Mouse (Mus musculus) intestine, embryonic 15.5 days (tissue): ENCODE measurements around the gene Tchhl1. TPM values are rescaled to one million over a fixed set of nuclear protein-coding genes. Genes with fewer than 3 reads are reported as not detected.
"Not testable (repeated sequence)": the region's sequence is repeated elsewhere in the genome, so short reads cannot be mapped to it uniquely, and the experiment has no call there.

Experiments used
- ATAC-seq: fragments of 200-750 bp; cut with Nextera tagmentation; 2 replicates; pipeline ENCODE4 v1.8.0; 2017; ENCODE audit warnings: moderate TSS enrichment, moderate library complexity
- H3K27ac ChIP-seq: fragments of 300-500 bp; sonication (generic); 2 replicates; pipeline ENCODE4 v1.5.1; 2015; ENCODE audit warnings: mild to moderate bottlenecking, inconsistent platforms
- H3K27me3 ChIP-seq: fragments of 300-500 bp; sonication (generic); replicated peaks from 2 replicates; pipeline ENCODE4 v1.6.1; 2015; ENCODE audit warnings: inconsistent platforms
- H3K36me3 ChIP-seq: fragments of 300-500 bp; sonication (generic); 2 replicates; pipeline ENCODE4 v1.6.1; 2015; ENCODE audit warnings: inconsistent platforms
- H3K4me1 ChIP-seq: fragments of 300-500 bp; sonication (generic); replicated peaks from 2 replicates; pipeline ENCODE4 v1.6.1; 2015; ENCODE audit warnings: inconsistent platforms
- H3K4me2 ChIP-seq: fragments of 300-500 bp; sonication (generic); replicated peaks from 2 replicates; pipeline ENCODE4 v1.6.1; 2015; ENCODE audit warnings: mild to moderate bottlenecking, inconsistent platforms
- H3K4me3 ChIP-seq: fragments of 300-500 bp; sonication (generic); replicated peaks from 2 replicates; pipeline ENCODE4 v1.5.1; 2015; ENCODE audit warnings: inconsistent platforms
- H3K9ac ChIP-seq: fragments of 300-500 bp; sonication (generic); 2 replicates; pipeline ENCODE4 v1.6.1; 2015; ENCODE audit warnings: inconsistent platforms
- H3K9me3 ChIP-seq: fragments of 300-500 bp; sonication (generic); 2 replicates; pipeline ENCODE4 v1.6.1; 2016; ENCODE audit warnings: inconsistent platforms
- WGBS: fragments of 180-500 bp; shearing (Covaris S2); methylation state at CpG from one replicate; pipeline ENCODE4 v1.1.7; 2015; 5-methylcytosine and 5-hydroxymethylcytosine counted together
- polyA plus RNA-seq: library from polyadenylated mRNA; unstranded; fragments of >200 nt; fragmentation: Nextera tagmentation; extraction: Ambion mirVana; gene quantifications from 2 replicates; pipeline ENCODE4 v1.2.1, GENCODE M21; 2015

Gene Tchhl1
- polyA plus RNA-seq, 1 experiment from 2014 or later = not detected

DNA sequence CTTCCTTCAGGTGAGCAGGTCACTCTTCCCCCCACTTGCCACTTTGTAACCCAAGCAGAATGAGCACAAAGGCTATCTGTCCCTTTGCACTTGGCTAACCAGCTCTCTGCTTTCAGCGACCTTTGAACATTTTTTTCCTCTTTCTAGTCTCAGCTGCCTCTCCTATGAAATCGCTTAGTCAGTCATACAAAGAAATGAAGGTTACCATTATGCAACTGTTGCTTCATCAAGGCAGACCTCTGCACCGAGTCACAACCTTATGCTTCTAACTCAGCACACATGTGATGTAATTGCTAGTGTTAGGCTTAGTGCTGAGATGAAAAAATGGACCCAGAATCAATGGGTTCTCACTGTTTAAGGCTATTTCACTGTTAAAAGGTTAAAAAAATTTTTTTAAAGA is 1.1 kb downstream of the Tchhl1 start:
- ATAC-seq = peak; percentile 88
- no peak overlapping the region for H3K9ac ChIP-seq
- no peaks in the 10 kb centered on the region for H3K36me3 ChIP-seq
- no peak overlapping the region for H3K27ac ChIP-seq
- H3K27me3 ChIP-seq = no peaks in the 10 kb centered on the region
- no peaks in the 10 kb centered on the region for H3K4me1 ChIP-seq
- WGBS = 70% methylated on average over 3 of the region's 3 CpGs
- H3K4me3 ChIP-seq = no peak overlapping the region
- H3K9me3 ChIP-seq = no peaks in the 10 kb centered on the region
- H3K4me2 ChIP-seq = no peak overlapping the region

DNA sequence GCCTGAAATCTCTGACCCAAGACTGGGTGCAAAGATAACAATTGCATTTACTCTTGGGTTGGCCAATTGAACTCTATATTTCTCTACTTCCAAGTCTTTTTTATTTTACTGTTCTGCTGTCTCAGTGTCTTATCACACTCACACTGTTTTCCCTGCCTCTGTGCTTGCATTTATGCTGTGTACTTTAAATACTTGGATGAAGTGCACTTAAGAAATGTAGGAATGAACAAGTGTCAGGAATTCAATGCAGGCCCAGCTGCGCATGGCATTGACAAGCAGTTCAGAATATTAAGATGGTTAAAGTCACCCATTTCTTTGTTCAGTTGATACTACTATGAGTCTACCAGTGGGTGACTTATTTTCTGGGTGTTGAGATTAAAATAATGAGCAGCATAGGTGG is 11.5 kb downstream of the Tchhl1 start:
- Histone ChIP-seq H3K27ac (no peak overlapping the region), H3K4me2 (no peak overlapping the region), H3K4me3 (no peak overlapping the region), H3K36me3 (no peaks in the 10 kb centered on the region), H3K4me1 (no peaks in the 10 kb centered on the region), H3K9me3 (no peaks in the 10 kb centered on the region), H3K27me3 (no peaks in the 10 kb centered on the region), H3K9ac (no peak overlapping the region)
- 93% methylated on average over 1 of the region's 1 CpGs for WGBS
- ATAC-seq = no peak

DNA sequence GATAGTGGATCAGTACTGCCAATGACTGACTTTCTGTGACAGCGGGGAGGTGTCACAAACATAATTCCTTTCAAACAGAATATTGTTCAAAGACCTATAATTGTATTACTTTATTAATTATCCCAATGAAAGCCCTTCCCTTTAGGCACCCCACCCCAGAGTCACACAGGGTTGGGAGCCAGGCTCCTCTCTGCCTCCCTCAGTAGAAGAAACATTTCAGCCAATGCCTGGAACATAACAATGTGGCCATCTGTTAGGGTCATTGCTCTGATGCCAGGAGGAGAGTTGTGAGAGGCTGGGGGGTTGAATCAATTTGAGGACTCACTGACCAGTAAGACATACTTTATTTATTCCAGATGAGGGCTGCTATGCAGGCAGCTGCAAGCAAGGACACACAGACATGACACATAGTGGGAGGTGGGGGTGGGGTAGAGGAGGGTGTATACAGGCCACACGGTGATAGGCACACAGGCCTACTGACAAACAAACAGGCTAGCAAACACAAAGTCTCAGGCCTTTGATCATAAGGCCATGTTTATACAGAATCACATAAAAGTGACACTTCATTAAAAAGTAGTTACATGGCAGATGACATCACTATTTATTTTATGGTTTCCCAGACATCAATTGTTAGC is 13.5 kb downstream of the Tchhl1 start:
- H3K4me3 ChIP-seq = no peak overlapping the region
- ATAC-seq = no peak
- whole genome bisulfite sequencing = 59% methylated on average over 2 of the region's 2 CpGs

DNA sequence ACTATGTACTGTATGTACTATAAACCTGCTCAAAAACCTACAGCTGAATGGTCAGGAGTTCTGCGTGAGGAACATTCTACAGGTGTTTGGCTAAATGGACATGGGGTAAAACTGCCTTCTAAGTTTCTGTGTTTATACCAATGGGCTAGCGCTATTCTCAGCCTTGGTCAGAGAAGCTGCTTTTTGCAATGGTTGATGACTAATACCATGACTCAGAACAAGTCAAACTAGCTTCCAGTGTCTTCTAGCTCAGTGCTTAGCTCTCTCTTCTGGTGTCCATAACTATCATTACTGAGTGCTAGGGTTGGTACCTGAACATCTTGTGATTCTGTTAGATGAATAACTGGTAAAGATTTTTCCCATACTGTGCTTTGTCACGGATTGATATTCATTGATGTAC is 17.1 kb downstream of the Tchhl1 start:
- no peaks in the 10 kb centered on the region for H3K36me3 ChIP-seq
- no peaks in the 10 kb centered on the region for H3K9me3 ChIP-seq
- H3K27ac ChIP-seq = no peak overlapping the region
- H3K27me3 ChIP-seq = no peaks in the 10 kb centered on the region
- H3K4me2 ChIP-seq = no peak overlapping the region
- H3K4me1 ChIP-seq = no peaks in the 10 kb centered on the region
- 87% methylated on average over 3 of the region's 3 CpGs for WGBS
- no peak for ATAC-seq
- no peak overlapping the region for H3K4me3 ChIP-seq
- no peak overlapping the region for H3K9ac ChIP-seq

More for the DNA sequence above, 13.5 kb downstream of the Tchhl1 start:
- H3K9ac ChIP-seq = no peak overlapping the region
- H3K27me3 ChIP-seq = no peaks in the 10 kb centered on the region
- H3K36me3 ChIP-seq = no peaks in the 10 kb centered on the region
- H3K9me3 ChIP-seq = no peaks in the 10 kb centered on the region
- no peak overlapping the region for H3K27ac ChIP-seq
- no peaks in the 10 kb centered on the region for H3K4me1 ChIP-seq
- H3K4me2 ChIP-seq = no peak overlapping the region

DNA sequence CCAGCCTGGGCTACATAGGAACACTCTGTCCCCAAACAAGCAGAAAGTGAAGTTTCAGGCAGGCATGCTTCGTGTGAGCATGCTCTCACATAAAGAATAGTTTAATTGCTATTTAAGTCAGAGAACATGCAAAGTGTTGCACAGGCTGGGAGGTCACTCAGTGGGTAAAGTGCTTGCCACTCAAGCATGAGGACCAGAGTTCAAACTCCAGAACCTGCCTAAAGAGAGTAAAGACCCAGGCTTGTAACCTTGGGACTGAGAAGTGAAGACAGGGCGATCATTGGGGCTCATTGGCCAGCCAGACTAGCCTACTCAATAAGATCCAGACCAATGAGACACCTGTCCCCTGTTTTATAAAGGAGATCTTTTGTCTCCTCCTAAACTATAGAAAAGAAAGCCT is 20.0 kb downstream of the Tchhl1 start:
- Histone ChIP-seq H3K9me3 (no peaks in the 10 kb centered on the region), H3K4me1 (no peaks in the 10 kb centered on the region), H3K27ac (no peak overlapping the region), H3K27me3 (no peaks in the 10 kb centered on the region), H3K4me2 (no peak overlapping the region), H3K36me3 (no peaks in the 10 kb centered on the region), H3K4me3 (no peak overlapping the region), H3K9ac (no peak overlapping the region)
- no peak for ATAC-seq
- 87% methylated on average over 2 of the region's 2 CpGs for WGBS

DNA sequence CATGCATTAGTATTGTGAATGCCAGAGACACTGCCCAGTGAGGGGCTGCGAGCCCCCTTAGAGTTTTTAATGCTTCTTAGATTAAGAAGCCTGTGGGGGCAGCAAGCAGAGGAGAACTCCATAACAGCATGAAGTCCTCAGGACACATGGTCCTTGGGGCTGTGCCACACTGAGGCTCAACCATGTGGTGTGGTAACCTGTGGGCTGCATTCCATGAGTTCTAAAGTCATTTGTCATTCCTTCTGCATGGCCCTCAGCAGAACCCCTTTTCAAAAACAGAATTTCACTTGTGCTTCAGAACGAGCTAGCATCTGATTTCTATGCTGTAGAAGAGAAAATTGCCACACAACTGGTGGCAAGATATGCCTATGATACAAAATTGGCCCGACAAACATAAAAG is 23.6 kb downstream of the Tchhl1 start:
- 85% methylated on average over 3 of the region's 3 CpGs for WGBS
- Histone ChIP-seq H3K27ac (no peak overlapping the region), H3K4me1 (no peaks in the 10 kb centered on the region), H3K9me3 (no peaks in the 10 kb centered on the region), H3K27me3 (no peaks in the 10 kb centered on the region), H3K4me3 (no peak overlapping the region), H3K9ac (no peak overlapping the region), H3K4me2 (no peak overlapping the region), H3K36me3 (no peaks in the 10 kb centered on the region)
- ATAC-seq = no peak

DNA sequence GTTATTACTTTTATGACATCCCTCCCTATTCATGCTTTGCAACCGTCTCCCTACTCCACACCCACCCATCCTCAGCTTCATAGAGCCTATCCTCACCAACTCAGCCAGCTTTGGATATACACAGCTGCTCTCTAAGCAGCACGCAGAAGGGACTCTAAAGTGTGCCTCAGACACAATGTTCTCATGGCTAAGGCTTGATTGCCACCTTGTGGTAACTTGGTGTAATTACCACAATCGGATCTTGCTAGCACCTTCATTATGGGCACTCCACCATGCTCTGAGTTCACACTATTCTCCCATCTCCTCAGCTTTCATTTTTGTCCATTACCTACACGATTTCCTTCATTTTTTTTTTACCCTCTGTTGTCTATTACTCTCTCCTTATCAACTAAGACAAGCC is 25.4 kb downstream of the Tchhl1 start:
- H3K4me2 ChIP-seq = no peak overlapping the region
- no peak overlapping the region for H3K9ac ChIP-seq
- H3K9me3 ChIP-seq = no peaks in the 10 kb centered on the region
- no peak overlapping the region for H3K27ac ChIP-seq
- H3K4me1 ChIP-seq = no peaks in the 10 kb centered on the region
- H3K27me3 ChIP-seq = no peaks in the 10 kb centered on the region
- 3% methylated on average over 4 of the region's 4 CpGs for WGBS
- no peak overlapping the region for H3K4me3 ChIP-seq
- no peaks in the 10 kb centered on the region for H3K36me3 ChIP-seq
- peak; percentile 78 for ATAC-seq

DNA sequence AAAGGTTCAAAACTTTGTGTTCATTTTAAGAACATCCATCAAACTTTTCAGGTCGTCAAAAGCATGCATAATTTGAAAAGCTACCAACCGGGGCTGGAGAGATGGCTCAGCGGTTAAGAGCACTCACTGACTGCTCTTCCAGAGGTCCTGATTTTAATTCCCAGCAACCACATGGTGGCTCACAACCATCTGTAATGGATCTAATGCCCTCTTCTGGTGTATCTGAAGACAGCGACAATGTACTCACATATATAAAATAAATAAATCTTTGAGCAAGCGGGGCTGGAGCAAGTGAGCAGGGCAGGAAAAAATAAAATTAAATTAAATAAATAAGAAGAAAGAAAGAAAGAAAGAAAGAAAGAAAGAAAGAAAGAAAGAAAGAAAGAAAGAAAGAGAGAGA is 26.2 kb downstream of the Tchhl1 start:
- not testable (repeated sequence) for H3K36me3 ChIP-seq, H3K9ac ChIP-seq

DNA sequence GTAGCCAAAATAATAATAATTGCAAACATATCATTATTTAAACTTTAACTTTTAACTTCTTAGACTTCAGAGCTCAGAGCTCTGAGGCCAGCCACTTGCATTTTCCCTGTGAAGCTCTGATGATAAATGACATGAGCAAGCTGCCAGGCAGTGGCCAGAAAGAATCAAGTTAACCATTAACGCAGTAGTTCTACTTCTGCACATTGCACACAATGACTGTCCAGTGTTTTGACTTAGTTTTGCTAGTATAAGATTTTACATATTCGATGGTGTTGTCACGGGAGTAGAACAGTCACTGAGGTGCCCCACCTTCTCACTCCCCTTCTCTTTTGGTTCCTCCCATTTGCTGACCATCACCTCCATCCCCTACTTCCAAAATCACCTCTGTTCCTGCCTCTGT is 28.6 kb downstream of the Tchhl1 start:
- Histone ChIP-seq H3K4me2 (no peak overlapping the region), H3K9me3 (no peaks in the 10 kb centered on the region), H3K36me3 (no peaks in the 10 kb centered on the region), H3K4me3 (no peak overlapping the region), H3K4me1 (no peaks in the 10 kb centered on the region), H3K27me3 (no peaks in the 10 kb centered on the region), H3K9ac (no peak overlapping the region), H3K27ac (no peak overlapping the region)
- WGBS = 42% methylated on average over 3 of the region's 3 CpGs
- peak; percentile 82 for ATAC-seq

More for the DNA sequence above, 26.2 kb downstream of the Tchhl1 start:
- H3K27ac ChIP-seq, ATAC-seq, H3K27me3 ChIP-seq, H3K4me2 ChIP-seq, H3K4me3 ChIP-seq, H3K4me1 ChIP-seq, H3K9me3 ChIP-seq: not testable (repeated sequence)
- 32% methylated on average over 5 of the region's 5 CpGs for WGBS

DNA sequence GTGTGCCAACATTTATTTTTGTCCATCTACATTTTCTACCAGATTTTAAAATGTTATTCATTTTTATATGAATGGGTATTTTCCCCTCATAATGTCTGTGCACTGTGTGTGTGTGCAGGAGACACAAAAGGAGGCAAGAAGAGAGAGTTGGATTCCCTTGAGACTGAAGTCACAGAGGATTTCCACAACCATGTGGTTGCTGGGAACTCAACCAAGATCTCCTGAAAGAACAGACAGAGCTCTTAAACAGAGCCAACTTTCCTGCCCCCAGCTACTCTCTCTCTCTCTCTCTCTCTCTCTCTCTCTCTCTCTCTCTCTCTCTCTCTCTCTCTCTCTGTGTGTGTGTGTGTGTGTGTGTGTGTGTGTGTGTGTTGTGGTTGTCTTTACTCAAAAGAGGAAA is 30.6 kb downstream of the Tchhl1 start:
- no peak overlapping the region for H3K9ac ChIP-seq
- no peak overlapping the region for H3K27ac ChIP-seq
- H3K27me3 ChIP-seq = no peaks in the 10 kb centered on the region
- H3K9me3 ChIP-seq = no peaks in the 10 kb centered on the region
- no peak overlapping the region for H3K4me3 ChIP-seq
- no peak overlapping the region for H3K4me2 ChIP-seq
- no peaks in the 10 kb centered on the region for H3K36me3 ChIP-seq
- no peaks in the 10 kb centered on the region for H3K4me1 ChIP-seq
- ATAC-seq = no peak

DNA sequence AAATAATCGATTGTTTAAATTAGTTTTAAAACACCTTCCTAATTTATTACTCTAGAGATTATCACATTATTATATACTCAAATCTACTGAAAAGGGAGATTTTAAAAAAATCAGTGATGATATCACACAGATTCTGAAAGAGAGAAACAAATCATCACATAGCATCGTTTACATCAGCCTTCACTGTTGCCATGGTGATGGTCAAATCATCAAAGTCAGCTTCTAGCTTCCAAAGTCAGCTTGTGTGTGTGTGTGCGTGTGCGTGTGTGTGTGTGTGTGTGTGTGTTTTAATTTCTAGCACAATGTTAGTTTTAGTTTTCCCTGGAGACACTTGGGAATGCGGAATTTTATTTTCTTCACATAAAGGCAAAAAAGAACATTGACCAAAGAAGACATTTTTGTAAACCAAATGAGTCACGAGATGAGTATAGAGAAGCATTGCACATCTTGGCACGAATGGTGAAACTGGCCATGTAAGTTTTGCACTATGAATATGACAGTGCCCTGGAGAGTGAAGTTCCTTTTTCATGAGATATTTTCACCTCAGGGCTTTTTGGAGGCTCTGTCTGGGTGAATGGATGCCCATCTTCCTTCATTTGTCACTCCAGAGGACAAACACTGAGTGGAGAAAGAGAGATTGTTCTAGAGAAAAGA is 36.1 kb downstream of the Tchhl1 start:
- no peak for ATAC-seq
- H3K9me3 ChIP-seq = no peaks in the 10 kb centered on the region
- H3K27me3 ChIP-seq = no peaks in the 10 kb centered on the region
- H3K9ac ChIP-seq = no peak overlapping the region
- no peak overlapping the region for H3K27ac ChIP-seq
- no peaks in the 10 kb centered on the region for H3K4me1 ChIP-seq
- no peak overlapping the region for H3K4me2 ChIP-seq
- H3K4me3 ChIP-seq = no peak overlapping the region
- 79% methylated on average over 7 of the region's 7 CpGs for WGBS
- H3K36me3 ChIP-seq = no peaks in the 10 kb centered on the region

DNA sequence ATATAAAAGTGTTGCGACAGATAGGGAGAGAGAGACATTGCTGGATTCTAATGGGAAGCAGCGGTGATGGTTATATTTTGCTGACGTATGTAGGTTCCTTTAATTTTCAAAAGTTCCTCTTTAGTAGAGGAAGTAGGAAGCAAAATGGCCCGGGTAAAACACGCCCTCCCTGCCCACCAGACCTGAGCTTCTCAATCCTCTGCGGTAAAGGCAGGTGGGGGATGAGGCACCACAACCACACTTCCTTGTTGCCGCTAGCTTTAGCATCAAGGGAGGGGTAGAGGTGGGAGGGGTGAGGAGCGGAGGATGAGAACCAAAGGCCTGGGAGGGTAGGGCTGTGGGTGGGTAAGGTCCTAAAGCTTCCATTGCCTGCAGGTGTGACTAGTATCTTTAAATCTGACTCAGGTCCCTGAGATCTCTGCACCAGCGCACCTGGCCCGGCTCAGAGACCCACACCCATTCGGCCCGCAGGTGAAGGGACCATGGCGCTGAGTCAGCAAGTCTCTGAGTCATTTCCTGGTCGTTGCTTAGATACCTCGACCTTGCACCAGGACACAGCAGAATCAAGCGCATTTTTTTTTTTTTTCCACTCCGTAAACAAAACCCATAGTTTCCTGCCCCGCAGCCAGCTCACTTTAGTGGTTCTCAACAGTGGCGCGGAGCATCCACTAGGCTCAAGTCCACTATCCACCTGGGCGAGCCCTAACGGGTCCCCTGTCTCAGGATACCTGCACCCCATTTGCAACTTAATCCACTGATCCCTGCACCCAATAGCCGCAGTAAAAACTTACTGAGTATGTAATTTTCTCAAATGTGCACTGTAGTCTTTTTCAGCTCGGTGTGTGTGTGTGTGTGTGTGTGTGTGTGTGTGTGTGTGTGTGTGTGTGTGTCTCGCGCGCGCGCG is 37.7 kb downstream of the Tchhl1 start:
- Histone ChIP-seq H3K9ac (no peak overlapping the region), H3K4me2 (peak overlapping the region; percentile 48), H3K27ac (peak overlapping the region; percentile 73), H3K36me3 (no peaks in the 10 kb centered on the region), H3K4me3 (peak overlapping the region; percentile 24), H3K27me3 (no peaks in the 10 kb centered on the region), H3K9me3 (no peaks in the 10 kb centered on the region), H3K4me1 (no peaks in the 10 kb centered on the region)
- 31% methylated on average over 30 of the region's 30 CpGs for WGBS
- peak; percentile 95 for ATAC-seq
